ENCODE assay signal across 25 mouse cellular contexts in the genomic region with DNA sequence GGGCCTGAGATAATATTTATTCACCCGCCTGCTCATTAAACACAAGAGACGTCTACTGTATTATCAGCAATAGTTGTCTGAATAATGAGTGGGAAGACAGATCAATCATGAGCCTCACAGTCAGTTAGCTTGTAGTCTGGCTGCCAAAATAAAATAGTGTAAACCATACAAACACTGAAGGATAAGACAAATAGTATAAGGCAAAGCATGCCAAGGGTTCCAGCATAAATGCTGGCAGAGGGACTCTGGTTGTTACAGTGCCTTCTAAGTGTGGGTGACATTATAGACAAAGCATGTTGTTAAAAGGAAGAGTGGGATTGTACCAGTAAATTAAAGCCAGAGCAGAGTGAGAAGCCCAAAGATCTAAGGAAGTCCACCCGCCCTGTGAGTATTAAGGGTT.
"Had no signal": no experiment of that assay in that cellular context is flagged by ENCODE, and none has a peak within 500 bp of the region (broad histone marks: within the 10 kb centered on the region; RNA-seq: fewer than 3 reads in every experiment).

No protein-coding gene starts in this region.

- H3K9me3 ChIP-seq: forebrain, embryonic 15.5 days; heart, embryonic 10.5 days; heart, embryonic 13.5 days; heart, embryonic 15.5 days; hindbrain, embryonic 13.5 days; hindbrain, embryonic 15.5 days; kidney, embryonic 15.5 days; limb, embryonic 13.5 days; limb, embryonic 15.5 days had no signal

- ATAC-seq: forebrain, embryonic 15.5 days; forebrain, postnatal 0 days; hindbrain, postnatal 0 days; intestine, embryonic 16.5 days had no signal

- H3K4me2 ChIP-seq: forebrain, embryonic 15.5 days; heart, embryonic 13.5 days; heart, embryonic 15.5 days; hindbrain, embryonic 13.5 days; hindbrain, embryonic 15.5 days; kidney, embryonic 15.5 days; limb, embryonic 13.5 days; limb, embryonic 15.5 days had no signal

- H3K4me3 ChIP-seq: forebrain, embryonic 15.5 days; heart, embryonic 10.5 days; heart, embryonic 13.5 days; heart, embryonic 15.5 days; hindbrain, embryonic 13.5 days; hindbrain, embryonic 15.5 days; kidney, embryonic 15.5 days; layer of hippocampus, adult 2 months; left cerebral cortex, adult 2 months; limb, embryonic 13.5 days; limb, embryonic 15.5 days had no signal

- H3K27me3 ChIP-seq: forebrain, embryonic 15.5 days; heart, embryonic 13.5 days; heart, embryonic 15.5 days; hindbrain, embryonic 13.5 days; hindbrain, embryonic 15.5 days; kidney, embryonic 15.5 days; limb, embryonic 13.5 days; limb, embryonic 15.5 days had no signal

- H3K9ac ChIP-seq: forebrain, embryonic 15.5 days; forebrain, postnatal 0 days; heart, embryonic 13.5 days; heart, embryonic 15.5 days; hindbrain, embryonic 13.5 days; hindbrain, embryonic 15.5 days; kidney, embryonic 15.5 days; limb, embryonic 13.5 days; limb, embryonic 15.5 days had no signal

- H3K27ac ChIP-seq: forebrain, embryonic 15.5 days; heart, embryonic 10.5 days; heart, embryonic 13.5 days; heart, embryonic 15.5 days; hindbrain, embryonic 13.5 days; hindbrain, embryonic 15.5 days; hindbrain, postnatal 0 days; kidney, embryonic 15.5 days; kidney, postnatal 0 days; layer of hippocampus, adult 2 months; left cerebral cortex, adult 2 months; limb, embryonic 13.5 days; limb, embryonic 15.5 days had no signal

- DNase-seq: forebrain, postnatal 0 days; gastrocnemius, postnatal 14 days; gastrocnemius, postnatal 36 days; heart, adult 18-20 months; heart, postnatal 14 days; heart, postnatal 36 days; kidney, adult 11 months; kidney, adult 2 months; kidney, adult 9 months; kidney, postnatal 14 days; kidney, postnatal 36 days had no signal

- H3K4me1 ChIP-seq: heart, embryonic 10.5 days; heart, embryonic 15.5 days; hindbrain, embryonic 15.5 days; kidney, embryonic 15.5 days; limb, embryonic 15.5 days had no signal
